Mouse (Mus musculus) MEL (cell line): ENCODE measurements around the gene Nt5c2. TPM values are rescaled to one million over a fixed set of nuclear protein-coding genes. Genes with fewer than 3 reads are reported as not detected.

Source experiments
- DNase-seq: peaks from one replicate; pipeline ENCODE4 v3.0.0; 2011; ENCODE audit warnings: low read depth, low spot score
- H3K27ac ChIP-seq: 2 replicates; pipeline ENCODE4 v1.5.1; 2012; ENCODE audit warnings: low read depth, mild to moderate bottlenecking, control low read depth, low read length, moderate library complexity; ENCODE audit not compliant: control insufficient read depth
- H3K27me3 ChIP-seq, 2 experiments: fragments of 150-350 bp in 1 of 2; sonication (generic) in 1 of 2; 2 replicates each; pipeline ENCODE4 v1.6.1; 2012; ENCODE audit warnings: low read length in 2 of 2, mild to moderate bottlenecking in 2 of 2, improper control_type of control experiment in 1 of 2, moderate library complexity in 1 of 2; ENCODE audit not compliant: insufficient read depth in 2 of 2, control insufficient read depth in 1 of 2
- H3K36me3 ChIP-seq, 2 experiments: 2 replicates each; pipeline ENCODE4 v1.6.1; 2012 to 2014; ENCODE audit warnings: low read length in 2 of 2, improper control_type of control experiment in 1 of 2, inconsistent platforms in 1 of 2, mild to moderate bottlenecking in 1 of 2; ENCODE audit not compliant: insufficient read depth in 2 of 2, control insufficient read depth in 1 of 2
- H3K4me1 ChIP-seq, 2 experiments: fragments of 150-350 bp in 1 of 2; sonication (generic) in 1 of 2; 2 replicates each; pipeline ENCODE4 v1.6.1; 2012; ENCODE audit warnings: low read length in 2 of 2, improper control_type of control experiment in 1 of 2, mild to moderate bottlenecking in 1 of 2; ENCODE audit not compliant: insufficient read depth in 2 of 2, control insufficient read depth in 1 of 2
- H3K4me3 ChIP-seq, 2 experiments: fragments of 150-350 bp in 1 of 2; sonication (generic) in 1 of 2; 2 replicates each; pipeline ENCODE4 v1.5.1; 2012; ENCODE audit warnings: low read depth in 2 of 2, low read length in 2 of 2, mild to moderate bottlenecking in 2 of 2, moderate library complexity in 2 of 2, control low read depth in 1 of 2, improper control_type of control experiment in 1 of 2; ENCODE audit not compliant: control insufficient read depth in 1 of 2, insufficient read depth in 1 of 2
- H3K79me2 ChIP-seq: 2 replicates; pipeline ENCODE4 v1.6.1; 2012; ENCODE audit warnings: mild to moderate bottlenecking, low read length, moderate library complexity; ENCODE audit not compliant: control insufficient read depth, poor library complexity, insufficient read depth
- H3K9ac ChIP-seq: 2 replicates; pipeline ENCODE4 v1.6.1; 2012; ENCODE audit warnings: low read depth, mild to moderate bottlenecking, control low read depth, low read length, moderate library complexity; ENCODE audit not compliant: control insufficient read depth, poor library complexity, severe bottlenecking
- H3K9me3 ChIP-seq: fragments of 150-350 bp; sonication (generic); replicated peaks from 2 replicates; pipeline ENCODE4 v1.6.1; 2012; ENCODE audit warnings: mild to moderate bottlenecking, low read length, improper control_type of control experiment, moderate library complexity; ENCODE audit not compliant: insufficient read depth
- CHD1 ChIP-seq: IDR thresholded peaks from 2 replicates; pipeline ENCODE4 v1.6.1; 2012; ENCODE audit warnings: low read depth, mild to moderate bottlenecking, inconsistent platforms, low read length, improper control_type of control experiment
- CHD2 ChIP-seq: IDR thresholded peaks from 2 replicates; pipeline ENCODE4 v1.6.1; 2011; ENCODE audit warnings: low read length, improper control_type of control experiment
- CTCF ChIP-seq, 3 experiments: IDR thresholded peaks in 2 of 3; conservative IDR thresholded peaks in 1 of 3; 2 replicates each; pipeline ENCODE4 v1.5.1; 2011 to 2012; ENCODE audit warnings: low read length in 3 of 3, low read depth in 2 of 3, mild to moderate bottlenecking in 2 of 3, improper control_type of control experiment in 1 of 3, inconsistent platforms in 1 of 3, mixed read lengths in 1 of 3, moderate library complexity in 1 of 3; ENCODE audit not compliant: control insufficient read depth in 1 of 3, insufficient read depth in 1 of 3, poor library complexity in 1 of 3, severe bottlenecking in 1 of 3
- E2F4 ChIP-seq: IDR thresholded peaks from 2 replicates; pipeline ENCODE4 v1.6.1; 2011; ENCODE audit warnings: low read depth, low read length, improper control_type of control experiment, borderline replicate concordance
- EP300 ChIP-seq, 2 experiments: IDR thresholded peaks; 2 replicates each; pipeline ENCODE4 v1.6.1; 2011; ENCODE audit warnings: improper control_type of control experiment in 2 of 2, low read length in 2 of 2, low read depth in 1 of 2, mild to moderate bottlenecking in 1 of 2
- ETS1 ChIP-seq: IDR thresholded peaks from 2 replicates; pipeline ENCODE4 v1.6.1; 2012; ENCODE audit warnings: low read depth, mild to moderate bottlenecking, inconsistent platforms, low read length, improper control_type of control experiment, moderate library complexity
- GABPA ChIP-seq: IDR thresholded peaks from 2 replicates; pipeline ENCODE4 v1.6.1; 2012; ENCODE audit warnings: low read depth, mild to moderate bottlenecking, inconsistent platforms, low read length, improper control_type of control experiment, moderate library complexity
- JUND ChIP-seq: IDR thresholded peaks from 2 replicates; pipeline ENCODE4 v1.6.1; 2011; ENCODE audit warnings: low read depth, mild to moderate bottlenecking, improper control_type of control experiment, low read length
- MXI1 ChIP-seq: IDR thresholded peaks from 2 replicates; pipeline ENCODE4 v1.6.1; 2011; ENCODE audit warnings: mild to moderate bottlenecking, low read depth, low read length, improper control_type of control experiment
- MYC ChIP-seq: IDR thresholded peaks from 2 replicates; pipeline ENCODE4 v1.6.1; 2011; ENCODE audit warnings: low read depth, mild to moderate bottlenecking, low read length, improper control_type of control experiment, moderate library complexity
- NELFE ChIP-seq: IDR thresholded peaks from 2 replicates; pipeline ENCODE4 v1.6.1; 2011; ENCODE audit warnings: low read depth, low read length, improper control_type of control experiment
- NRF1 ChIP-seq: IDR thresholded peaks from 2 replicates; pipeline ENCODE4 v1.6.1; 2014; ENCODE audit warnings: low read depth, mild to moderate bottlenecking, inconsistent platforms, low read length, improper control_type of control experiment, moderate library complexity; ENCODE audit not compliant: poor library complexity, insufficient read depth, severe bottlenecking
- RAD21 ChIP-seq: IDR thresholded peaks from 2 replicates; pipeline ENCODE4 v1.6.1; 2011; ENCODE audit warnings: mild to moderate bottlenecking, low read depth, low read length, improper control_type of control experiment
- TAL1 ChIP-seq: IDR thresholded peaks from 2 replicates; pipeline ENCODE4 v1.6.1; 2012; ENCODE audit warnings: mild to moderate bottlenecking, inconsistent platforms, low read length, moderate library complexity, mixed read lengths
- TBP ChIP-seq: IDR thresholded peaks from 2 replicates; pipeline ENCODE4 v1.8.0; 2011; ENCODE audit warnings: low read depth, low read length, improper control_type of control experiment
- TCF12 ChIP-seq: IDR thresholded peaks from 2 replicates; pipeline ENCODE4 v1.6.1; 2014; ENCODE audit warnings: low read depth, mild to moderate bottlenecking, inconsistent platforms, low read length, improper control_type of control experiment, moderate library complexity
- USF1 ChIP-seq: IDR thresholded peaks from 2 replicates; pipeline ENCODE4 v1.6.1; 2014; ENCODE audit warnings: low read depth, mild to moderate bottlenecking, inconsistent platforms, low read length, improper control_type of control experiment, moderate library complexity
- ZC3H11A ChIP-seq: IDR thresholded peaks from 2 replicates; pipeline ENCODE4 v1.6.1; 2012; ENCODE audit warnings: low read depth, mild to moderate bottlenecking, inconsistent platforms, low read length, improper control_type of control experiment
- ZKSCAN1 ChIP-seq: IDR thresholded peaks from 2 replicates; pipeline ENCODE4 v1.6.1; 2012; ENCODE audit warnings: low read depth, mild to moderate bottlenecking, inconsistent platforms, low read length, improper control_type of control experiment, moderate library complexity
- ZMIZ1 ChIP-seq: IDR thresholded peaks from 2 replicates; pipeline ENCODE4 v1.6.1; 2012; ENCODE audit warnings: low read depth, mild to moderate bottlenecking, inconsistent platforms, low read length, improper control_type of control experiment, moderate library complexity
- ZNF384 ChIP-seq: IDR thresholded peaks from 2 replicates; pipeline ENCODE4 v1.6.1; 2012; ENCODE audit warnings: low read depth, mild to moderate bottlenecking, inconsistent platforms, low read length, improper control_type of control experiment
- polyA plus RNA-seq, 2 experiments: library from polyadenylated mRNA; stranded (reverse) in 1 of 2; unstranded in 1 of 2; fragments of >175 nt in 1 of 2; fragments of >200 nt in 1 of 2; gene quantifications; 2 replicates each; pipeline versions ENCODE4 v1.2.1 to v1.2.4; 2012; ENCODE audit warnings: low replicate concordance in 2 of 2, low read depth in 1 of 2; ENCODE audit not compliant: insufficient read length in 2 of 2, insufficient read depth in 1 of 2, missing spikeins in 1 of 2
- total RNA-seq: library from RNA; depleted of rRNA; stranded (reverse); fragments of 300-350 nt; gene quantifications from 2 replicates; pipeline ENCODE4 v1.2.3, GENCODE M21; 2012

Nt5c2 gene
- total and polyA plus RNA-seq, 3 experiments = 64.6 to 455 (median 147) TPM

DNA sequence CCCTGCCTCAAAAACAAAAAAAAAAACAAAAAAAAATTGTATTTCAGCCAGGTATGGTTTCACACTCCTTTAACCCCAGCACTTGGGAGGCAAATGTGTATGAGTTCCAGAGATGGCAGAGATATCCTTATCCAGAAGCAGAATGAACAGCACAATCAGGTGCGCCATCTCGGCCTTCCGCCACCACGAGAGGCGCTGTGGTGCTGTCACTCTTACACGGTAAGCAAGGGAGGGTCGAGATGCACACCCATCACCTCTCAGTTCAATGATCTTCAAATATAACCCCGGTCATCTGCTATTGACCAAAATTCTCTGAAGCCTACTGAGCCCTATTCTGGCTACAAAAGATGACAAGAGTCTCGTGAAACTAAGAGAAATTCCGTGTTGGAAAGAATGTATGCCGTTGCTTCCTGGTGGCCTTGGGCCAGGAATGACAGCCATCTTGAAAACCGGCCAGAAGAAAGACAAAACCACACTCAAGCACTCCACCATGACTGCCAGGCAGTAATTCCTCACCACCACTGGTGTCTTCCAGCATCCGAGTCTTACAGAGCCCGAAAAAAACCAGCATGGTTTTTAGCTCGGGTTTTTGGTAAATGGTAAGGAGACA, 2.3 kb downstream of the Nt5c2 start:
- no peak for DNase-seq
- H3K27me3 ChIP-seq = peaks cover 3 to 8% of the 10 kb centered on the region in 2 experiments

DNA sequence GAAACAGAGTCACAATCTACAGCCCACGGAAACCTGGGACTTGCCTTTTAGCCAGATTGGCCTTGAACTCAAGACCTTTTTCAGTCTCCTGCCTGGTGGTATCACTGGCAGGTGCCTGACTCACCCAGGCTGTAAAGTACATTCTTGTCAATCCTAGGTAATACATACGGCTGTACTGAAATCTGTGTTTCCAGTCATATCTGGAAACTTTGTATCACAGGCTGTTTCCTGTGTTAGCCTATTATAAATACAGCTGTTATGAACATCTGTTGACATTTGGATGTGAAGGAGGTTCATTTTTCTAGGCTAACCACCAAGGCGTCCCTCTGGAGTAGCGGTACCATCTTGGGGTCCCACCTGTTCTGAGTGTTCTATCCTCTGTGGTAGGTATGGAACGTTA, 5.0 kb downstream of the Nt5c2 start:
- Histone ChIP-seq H3K4me3 (no peak overlapping the region), H3K36me3 (no peaks in the 10 kb centered on the region), H3K9me3 (no peaks in the 10 kb centered on the region), H3K9ac (no peak overlapping the region)
- TF ChIP-seq CTCF (IDR thresholded peaks at IDR 0.05 in 2 of 3, conservative IDR thresholded peaks at IDR 0.05 in 1 of 3; ENCODE audit: control insufficient read depth in 1 of 3, insufficient read depth in 1 of 3, low read depth in 2 of 3, low read length in 3 of 3, poor library complexity in 1 of 3, severe bottlenecking in 1 of 3) (no peak), CHD1 (no peak), GABPA (no peak), ZKSCAN1 (no peak), TAL1 (no peak), TCF12 (no peak), ETS1 (no peak), E2F4 (no peak), TBP (no peak), ZMIZ1 (no peak), ZNF384 (no peak), MYC (no peak), NRF1 (no peak)
- TF ChIP-seq, all 39 proteins: peak for 0
- Histone ChIP-seq H3K27ac (no peak overlapping the region), H3K27me3 (peaks cover 3 to 6% of the 10 kb centered on the region in 2 experiments), H3K4me1 (peaks cover 0 to 4% of the 10 kb centered on the region in 2 experiments; a peak in 2 of 4 replicates), H3K79me2 (no peaks in the 10 kb centered on the region)
- no peak for DNase-seq

More for the DNA sequence above, 2.3 kb downstream of the Nt5c2 start:
- Histone ChIP-seq H3K9ac (no peak overlapping the region), H3K27ac (no peak overlapping the region), H3K4me1 (no peaks in the 10 kb centered on the region), H3K36me3 (no peaks in the 10 kb centered on the region), H3K9me3 (no peaks in the 10 kb centered on the region)
- no peak for TF ChIP-seq RAD21
- no peak for TF ChIP-seq ZC3H11A
- TF ChIP-seq TCF12 = no peak
- TF ChIP-seq NELFE = no peak
- TF ChIP-seq MXI1 = no peak
- TF ChIP-seq JUND = no peak
- TF ChIP-seq EP300 (IDR thresholded peaks at IDR 0.05; ENCODE audit: low read depth in 1 of 2, low read length in 2 of 2) = no peak
- TF ChIP-seq MYC = no peak
- no peak for TF ChIP-seq USF1
- no peak for TF ChIP-seq CHD2
- TF ChIP-seq, all 39 proteins: peak for 0
- Histone ChIP-seq H3K79me2 (no peaks in the 10 kb centered on the region), H3K4me3 (no peak overlapping the region)
